Mouse (Mus musculus) mature B cell (primary cell): ENCODE measurements around the gene Ferd3l.

Experiments used
- in situ Hi-C: fragments of 300-500 bp; cut with MboI; formaldehyde crosslinking; loops from 2 replicates; pipeline ENCODE4 v1.14.3; 2019

Gene Ferd3l

GRCm38 (mm10) chr12:33965661-33966360 lies 37.6 kb downstream of the Ferd3l start:
- in situ Hi-C loops, result no loop called here

DNA sequence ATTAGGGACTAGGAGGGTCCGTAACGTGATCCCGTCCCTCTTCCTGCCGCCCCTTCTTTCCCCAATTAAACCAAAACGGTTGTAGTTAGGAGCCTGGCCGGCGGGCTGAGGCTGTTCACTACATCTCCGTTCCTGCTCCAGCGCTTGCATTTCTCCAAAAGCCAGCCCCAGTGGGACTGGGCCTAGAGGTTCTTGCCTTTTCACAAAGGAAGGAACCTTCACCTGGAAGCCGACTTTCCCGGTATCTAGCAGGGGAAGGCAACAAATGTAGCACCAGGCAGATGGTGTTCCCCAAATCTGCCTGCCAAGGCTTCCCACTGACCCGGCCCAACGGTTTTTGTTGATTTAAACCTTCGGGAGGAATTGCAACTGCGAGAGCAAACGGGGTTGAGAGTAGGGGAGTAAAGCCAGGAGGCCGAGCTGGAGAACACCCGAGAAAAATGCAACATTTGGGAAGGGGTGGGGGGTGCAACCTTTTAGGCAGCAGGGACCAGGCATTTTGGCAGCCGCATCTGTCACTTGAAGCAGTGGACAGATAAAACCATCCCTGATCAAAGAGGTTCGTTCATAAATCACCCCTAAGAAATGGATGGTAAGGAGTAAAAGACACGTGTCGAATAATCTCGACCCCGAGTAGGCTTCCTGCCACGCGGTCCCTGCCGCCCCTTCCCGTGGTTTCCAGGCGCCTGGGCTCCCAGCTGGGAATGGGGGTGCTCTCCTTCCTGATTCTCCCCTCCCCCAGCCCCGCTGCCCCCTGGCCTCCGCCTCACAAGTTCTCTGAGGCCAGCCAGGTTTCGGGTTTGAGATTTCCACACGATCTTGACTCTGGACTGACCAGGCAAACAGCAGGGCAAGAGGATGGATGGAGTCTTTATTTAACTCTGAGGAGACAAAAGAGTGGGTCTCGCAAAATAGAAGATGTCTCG lies 38.5 kb downstream of the Ferd3l start:
- in situ Hi-C loops, result no loop called here

DNA sequence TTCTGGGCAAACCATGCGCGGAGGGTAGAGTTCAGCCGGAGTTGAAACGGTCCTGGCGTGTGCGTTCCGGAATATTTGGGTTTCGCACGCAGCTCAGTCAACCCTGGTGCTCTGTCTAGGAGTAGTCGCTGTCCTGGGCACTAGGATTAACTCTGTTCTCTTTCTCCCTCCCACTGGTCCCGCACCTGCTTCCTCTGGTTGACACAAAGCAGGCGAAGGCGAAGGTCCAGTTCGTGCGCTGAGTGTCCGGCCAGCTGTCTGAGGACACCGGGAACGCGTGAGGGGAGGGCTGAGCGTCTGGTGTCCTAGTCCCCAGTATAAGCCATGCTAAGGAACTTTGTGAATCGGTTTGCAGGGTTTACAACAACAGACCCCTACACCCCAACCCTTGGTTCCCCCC lies 39.3 kb downstream of the Ferd3l start:
- in situ Hi-C loops, result no loop called here

GRCm38 (mm10) chr12:33968041-33968897 lies 40.0 kb downstream of the Ferd3l start:
- in situ Hi-C loops, result no loop called here

DNA sequence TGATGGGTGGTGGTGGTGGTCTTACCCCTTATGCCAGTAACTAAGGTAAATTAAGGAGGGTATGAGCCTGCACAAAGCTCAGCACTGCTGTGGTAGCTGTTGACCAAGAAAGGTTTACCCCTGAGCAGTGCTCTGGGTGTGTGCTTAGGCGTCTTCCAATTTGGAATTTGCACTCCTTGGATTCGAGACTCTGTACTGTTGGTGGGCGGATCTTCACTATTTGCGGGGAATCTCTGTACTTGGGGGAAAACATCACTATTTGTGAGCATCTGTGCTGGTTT lies 40.6 kb downstream of the Ferd3l start:
- in situ Hi-C loops, result no loop called here
